Mouse (Mus musculus) liver, adult 2 months (tissue): ENCODE measurements around the gene Patl2.

Experiments used
- CTCF ChIP-seq: fragments of 200-500 bp; IDR thresholded peaks from 2 replicates; pipeline ENCODE4 v1.5.1; 2011; ENCODE audit warnings: low read depth, low read length, control low read depth
- POLR2A ChIP-seq: fragments of 200-500 bp; IDR thresholded peaks from 2 replicates; pipeline ENCODE4 v1.6.1; 2011; ENCODE audit warnings: low read length, control low read depth; ENCODE audit not compliant: insufficient read depth; ENCODE audit errors: extremely low read depth

DNA sequence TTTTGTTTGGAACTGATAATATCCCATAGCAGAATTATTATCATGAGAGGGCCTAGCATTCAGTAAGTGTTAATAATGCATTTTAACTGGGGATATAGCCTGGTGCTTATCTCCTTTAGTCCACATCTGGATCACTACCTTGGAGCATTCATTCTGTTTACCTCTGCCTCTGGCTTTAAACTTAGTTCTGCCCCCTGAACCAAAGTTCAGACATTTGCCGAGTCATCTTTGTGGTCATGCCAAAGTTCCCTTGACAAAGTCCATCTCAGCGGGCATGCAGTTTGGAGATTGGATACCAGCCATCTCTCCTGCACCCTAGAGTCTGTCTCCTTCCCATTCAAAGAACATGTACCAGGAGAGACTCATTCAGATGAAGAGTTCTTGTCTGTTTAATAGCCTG lies 49.4 kb upstream of the Patl2 start:
- no peak for TF ChIP-seq CTCF
- TF ChIP-seq POLR2A, result no peak
